Mouse (Mus musculus) olfactory bulb, adult 2 months (tissue): ENCODE data around the gene Cnot2.

Experiments
- CTCF ChIP-seq: fragments of 200-500 bp; IDR thresholded peaks from 2 replicates; pipeline ENCODE4 v1.5.1; 2012; ENCODE audit warnings: low read depth, mild to moderate bottlenecking, low read length, moderate library complexity; ENCODE audit not compliant: insufficient read depth
- POLR2A ChIP-seq: fragments of 200-500 bp; IDR thresholded peaks from 2 replicates; pipeline ENCODE4 v1.6.1; 2012; ENCODE audit warnings: mild to moderate bottlenecking, low read depth, low read length, moderate library complexity; ENCODE audit not compliant: insufficient read depth

DNA sequence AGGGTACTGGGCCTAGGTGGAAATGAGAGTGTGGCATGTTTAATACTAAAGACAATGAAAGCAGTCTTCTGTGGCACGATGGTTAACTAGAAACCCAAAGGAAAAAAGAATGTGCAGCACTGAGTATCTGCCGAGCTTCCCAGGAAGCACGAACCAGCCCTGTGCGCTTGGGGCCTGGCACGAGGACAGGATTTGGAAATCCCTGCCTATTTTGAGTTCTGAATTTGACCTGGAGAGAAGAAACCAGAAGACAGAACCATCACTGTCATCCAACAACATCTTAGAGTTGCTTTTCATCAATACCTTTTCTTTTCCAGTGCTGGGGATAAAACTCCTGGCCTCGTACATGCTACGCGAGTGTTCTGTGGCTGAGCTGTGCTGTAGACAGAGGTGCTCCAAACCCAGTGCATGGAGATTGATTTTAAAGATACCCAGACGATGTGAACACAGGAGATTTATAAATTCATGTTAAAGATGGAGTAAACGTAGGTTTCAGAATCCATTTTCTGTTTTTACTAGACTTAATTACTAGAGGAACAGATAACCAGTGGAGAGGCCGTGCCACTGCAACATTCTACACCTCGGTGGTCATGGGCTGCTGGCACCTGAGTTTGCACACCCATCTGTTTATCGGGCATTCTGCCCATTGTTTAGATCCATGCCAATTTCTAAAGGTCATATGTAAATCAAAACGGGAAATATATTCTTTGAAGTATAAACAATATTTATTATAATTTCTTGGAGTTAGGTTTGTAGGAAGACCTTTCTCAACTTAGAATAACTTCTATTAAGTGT lies 17.9 kb upstream of the Cnot2 start:
- TF ChIP-seq POLR2A (no peak), CTCF (no peak)
